ENCODE assay signal across 8 mouse cellular contexts in the genomic region with DNA sequence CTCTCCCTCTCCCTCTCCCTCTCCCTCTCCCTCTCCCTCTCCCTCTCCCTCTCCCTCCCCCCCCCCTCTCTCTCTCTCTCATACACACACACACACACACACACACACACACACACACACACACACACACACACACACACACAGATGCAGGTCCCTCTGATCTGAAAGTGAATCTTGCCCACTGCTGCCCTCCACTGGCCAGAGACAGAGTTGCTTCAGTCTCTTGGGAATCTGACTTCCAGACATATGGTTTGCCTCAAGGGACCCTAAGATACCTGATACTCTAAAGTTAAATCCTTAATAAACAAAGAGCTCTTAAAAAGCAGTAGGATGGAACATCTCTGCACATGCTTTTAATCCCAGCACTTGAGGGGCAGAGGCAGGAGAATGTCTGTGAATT. TPM values are rescaled to one million over a fixed set of nuclear protein-coding genes. Genes with fewer than 3 reads are reported as not detected.
DNase-seq lines count a peak whose midpoint lies in the region.
"Not testable (repeated sequence)": the region's sequence is repeated elsewhere in the genome, so short reads cannot be mapped to it uniquely, and the experiment has no call there.

No protein-coding gene starts in this region.

- not testable (repeated sequence) for H3K36me3 ChIP-seq in limb, embryonic 10.5 days

- H3K4me3 ChIP-seq in limb, embryonic 10.5 days: not testable (repeated sequence)

- intact Hi-C loops in gastrocnemius, postnatal 14 days (cut with DNase I; ENCODE audit: low total_unique reads): loop anchor here (5.0 kb wide), 1 partner anchor 146 kb away; no protein-coding TSS in a partner anchor

- not testable (repeated sequence) for H3K9me3 ChIP-seq in limb, embryonic 10.5 days (replicated peaks)

- not testable (repeated sequence) for H3K27me3 ChIP-seq in limb, embryonic 10.5 days (ENCODE audit: low read depth, poor library complexity, severe bottlenecking)

- peaks cover 11% of the 10 kb centered on the region for H3K4me1 ChIP-seq in limb, embryonic 10.5 days

- H3K27ac ChIP-seq in limb, embryonic 10.5 days: not testable (repeated sequence)

- peak; percentile 88 for DNase-seq in 3T3-L1 (ENCODE audit: low read depth, low spot score)
- peak; percentile 63 to 76 for DNase-seq in adrenal gland, adult 18-20 months (ENCODE audit: low spot score in 2 of 2)
- DNase-seq in cerebellum, postnatal 4 days (ENCODE audit: low spot score in 2 of 2): peak; percentile 61 to 81
- DNase-seq in gastrocnemius, postnatal 14 days: peak; percentile 59
- peak; percentile 80 for DNase-seq in kidney, adult 9 months
- peak; percentile 80 for DNase-seq in limb, embryonic 10.5 days (ENCODE audit: low spot score)
- peak; percentile 83 for DNase-seq in naive thymus-derived CD4-positive, alpha-beta T cell, adult 2 months (ENCODE audit: low read depth)
- DNase-seq in spleen, postnatal 4 days (ENCODE audit: low spot score in 2 of 2): peak; percentile 81 to 90

RNA-seq across cellular contexts. Expression of gene Trim62, which starts 25.2 kb away (rescaled TPM):
- 1 to 10 TPM; 4.5 to 8.8 TPM for total RNA-seq in adrenal gland, adult 18-20 months (2021)
- 1 to 10 TPM; 1.1 to 1.4 TPM for total RNA-seq in gastrocnemius, postnatal 14 days (2021)
- 6.4 and 8.2 TPM in 2 replicates for polyA plus RNA-seq in limb, embryonic 10.5 days (2016; fragmentation: Nextera tagmentation; extraction: Ambion mirVana)

RNA-seq across cellular contexts. Expression of gene Zfp362, which starts 52.4 kb away (rescaled TPM):
- 10 to 100 TPM; 16.0 to 17.5 TPM for total RNA-seq in adrenal gland, adult 18-20 months (2021)
- 10 to 100 TPM; 11.9 to 12.0 TPM for total RNA-seq in gastrocnemius, postnatal 14 days (2021)
- polyA plus RNA-seq in limb, embryonic 10.5 days (2016; fragmentation: Nextera tagmentation; extraction: Ambion mirVana): 41.4 and 48.6 TPM in 2 replicates
